Comparison of ENCODE assay signal across 23 mouse cellular contexts in genomic region chr2:154006331-154006730, GRCm38 (mm10). TPM values are rescaled to one million over a fixed set of nuclear protein-coding genes. Genes with fewer than 3 reads are reported as not detected.
DNase-seq lines count a peak whose midpoint lies in the region; ATAC-seq lines count a peak whose summit lies in the region.
"Had no signal": no experiment of that assay in that cellular context is flagged by ENCODE, and none has a peak within 500 bp of the region (broad histone marks: within the 10 kb centered on the region; RNA-seq: fewer than 3 reads in every experiment).

No protein-coding gene starts in this region.

- no peak for ATAC-seq in kidney, embryonic 14.5 days (ENCODE audit: low FRiP score, low TSS enrichment)
- no peak for ATAC-seq in forebrain, embryonic 12.5 days (ENCODE audit: low FRiP score)
- ATAC-seq: hindbrain, embryonic 16.5 days; midbrain, embryonic 13.5 days had no signal

- no peak overlapping the region for H3K27ac ChIP-seq in kidney, embryonic 14.5 days (ENCODE audit: low read depth, low read length)
- no peak overlapping the region for H3K27ac ChIP-seq in forebrain, embryonic 12.5 days
- H3K27ac ChIP-seq: forebrain, embryonic 10.5 days; limb, embryonic 12.5 days; liver, embryonic 14.5 days; midbrain, embryonic 13.5 days; neural tube, embryonic 13.5 days; stomach, embryonic 15.5 days had no signal

- H3K9ac ChIP-seq in kidney, embryonic 14.5 days (ENCODE audit: low read depth, low read length), result no peak overlapping the region
- H3K9ac ChIP-seq in forebrain, embryonic 12.5 days, result no peak overlapping the region
- H3K9ac ChIP-seq: heart, embryonic 12.5 days; limb, embryonic 12.5 days; liver, embryonic 14.5 days; midbrain, embryonic 13.5 days; neural tube, embryonic 13.5 days; stomach, embryonic 15.5 days had no signal

- DNase-seq in cerebellum, postnatal 14 days, result peak; percentile 16 to 36
- no peak for DNase-seq in cerebellum, adult 11-12 months
- DNase-seq in kidney, postnatal 4 days, result peak; percentile 4 to 5
- peak; percentile 26 for DNase-seq in thymus, postnatal 4 days
- DNase-seq in thymus, postnatal 10 days (ENCODE audit: low spot score in 2 of 2), result no peak
- peak; percentile 17 for DNase-seq in retina, postnatal 1 day
- DNase-seq: B cell, adult 2 months; cerebellum, adult 9-10 months; heart, postnatal 14 days; kidney, adult 18-20 months; kidney, postnatal 10 days; lung, postnatal 10 days; thymus, adult 18-20 months had no signal

- WGBS in kidney, embryonic 14.5 days, result 90% methylated on average over 2 of the region's 2 CpGs
- WGBS in forebrain, embryonic 12.5 days, result 87% methylated on average over 2 of the region's 2 CpGs

- no peaks in the 10 kb centered on the region for H3K4me1 ChIP-seq in kidney, embryonic 14.5 days (ENCODE audit: control insufficient read depth, insufficient read depth, low read length)
- H3K4me1 ChIP-seq in forebrain, embryonic 12.5 days, result 0 out of 2 replicates have a peak, but pooled peaks cover 5% of the 10 kb centered on the region
- H3K4me1 ChIP-seq: heart, embryonic 12.5 days; limb, embryonic 12.5 days; midbrain, embryonic 13.5 days; neural tube, embryonic 13.5 days; stomach, embryonic 15.5 days had no signal

- no peaks in the 10 kb centered on the region for H3K27me3 ChIP-seq in kidney, embryonic 14.5 days (ENCODE audit: control insufficient read depth, insufficient read depth, low read length)
- no peaks in the 10 kb centered on the region for H3K27me3 ChIP-seq in forebrain, embryonic 12.5 days
- H3K27me3 ChIP-seq: heart, embryonic 12.5 days; limb, embryonic 12.5 days; midbrain, embryonic 13.5 days; neural tube, embryonic 13.5 days; stomach, embryonic 15.5 days had no signal

- H3K4me2 ChIP-seq in kidney, embryonic 14.5 days (replicated peaks; ENCODE audit: low read depth, low read length), result no peak overlapping the region
- H3K4me2 ChIP-seq in forebrain, embryonic 12.5 days, result no peak overlapping the region
- H3K4me2 ChIP-seq: heart, embryonic 12.5 days; limb, embryonic 12.5 days; midbrain, embryonic 13.5 days; neural tube, embryonic 13.5 days; stomach, embryonic 15.5 days had no signal

- no peaks in the 10 kb centered on the region for H3K36me3 ChIP-seq in kidney, embryonic 14.5 days (ENCODE audit: control insufficient read depth, insufficient read depth, low read length)
- H3K36me3 ChIP-seq in forebrain, embryonic 12.5 days (replicated peaks), result no peaks in the 10 kb centered on the region
- H3K36me3 ChIP-seq: forebrain, embryonic 10.5 days; heart, embryonic 12.5 days; limb, embryonic 12.5 days; midbrain, embryonic 13.5 days; neural tube, embryonic 13.5 days; stomach, embryonic 15.5 days had no signal

- no peaks in the 10 kb centered on the region for H3K9me3 ChIP-seq in kidney, embryonic 14.5 days (ENCODE audit: control insufficient read depth, low read length)
- H3K9me3 ChIP-seq in forebrain, embryonic 12.5 days, result no peaks in the 10 kb centered on the region
- H3K9me3 ChIP-seq: forebrain, embryonic 10.5 days; heart, embryonic 12.5 days; limb, embryonic 12.5 days; midbrain, embryonic 13.5 days; neural tube, embryonic 13.5 days; stomach, embryonic 15.5 days had no signal

- no peak overlapping the region for H3K4me3 ChIP-seq in kidney, embryonic 14.5 days (ENCODE audit: low read length)
- H3K4me3 ChIP-seq in forebrain, embryonic 12.5 days (replicated peaks), result no peak overlapping the region
- H3K4me3 ChIP-seq: forebrain, embryonic 10.5 days; heart, embryonic 12.5 days; limb, embryonic 12.5 days; midbrain, embryonic 13.5 days; neural tube, embryonic 13.5 days; stomach, embryonic 15.5 days had no signal

RNA-seq across cellular contexts. Expression of gene Bpifa2, which starts 1.7 kb away (rescaled TPM):
- polyA plus RNA-seq in kidney, embryonic 14.5 days (2014; fragmentation: Nextera tagmentation; extraction: Ambion mirVana), result not detected in 2 replicates
- polyA plus RNA-seq in forebrain, embryonic 12.5 days (2016; fragmentation: Nextera tagmentation; extraction: Ambion mirVana), result not detected in 2 replicates
- polyA plus RNA-seq: forebrain, embryonic 10.5 days; heart, embryonic 12.5 days; hindbrain, embryonic 16.5 days; limb, embryonic 12.5 days; liver, embryonic 14.5 days; midbrain, embryonic 13.5 days; neural tube, embryonic 13.5 days; stomach, embryonic 15.5 days had no signal

RNA-seq across cellular contexts. Expression of gene Bpifa6, which starts 31.6 kb away (rescaled TPM):
- not detected in 2 replicates for polyA plus RNA-seq in kidney, embryonic 14.5 days (2014; fragmentation: Nextera tagmentation; extraction: Ambion mirVana)
- polyA plus RNA-seq in forebrain, embryonic 12.5 days (2016; fragmentation: Nextera tagmentation; extraction: Ambion mirVana), result not detected in 2 replicates
- polyA plus RNA-seq: forebrain, embryonic 10.5 days; heart, embryonic 12.5 days; hindbrain, embryonic 16.5 days; limb, embryonic 12.5 days; liver, embryonic 14.5 days; midbrain, embryonic 13.5 days; neural tube, embryonic 13.5 days; stomach, embryonic 15.5 days had no signal

Comparison
In these comparisons a context has a peak if more than half of its experiments do, and no peak if none do; other contexts are left out.
1. DNase-seq: peak in cerebellum, postnatal 14 days (2 of 2), kidney, postnatal 4 days (2 of 2), thymus, postnatal 4 days (single experiment) and retina, postnatal 1 day (single experiment); none in cerebellum, adult 11-12 months (single experiment) and thymus, postnatal 10 days (0 of 2).